Mouse (Mus musculus): ENCODE results near the gene Marveld2. TPM values are rescaled to one million over a fixed set of nuclear protein-coding genes. Genes with fewer than 3 reads are reported as not detected.

The Marveld2 gene
- polyA plus RNA-seq (2015; fragmentation: Nextera tagmentation; extraction: Ambion mirVana) = 5.2 and 5.8 TPM in 2 replicates

GRCm38 (mm10) chr13:100616181-100617087 lies at the start of gene Marveld2:
Gene Marveld2 (minus strand): TSS chr13:100616971.
- ATAC-seq (ENCODE audit: insufficient number of reproducible peaks, low FRiP score, low TSS enrichment, low read depth) = no peak
- WGBS = 3% methylated on average over 47 of the region's 77 CpGs
- Histone ChIP-seq H3K9ac (peak within 1 kb of the TSS; percentile 27; the same call in 1 of the 2 replicates), H3K4me3 (peak within 1 kb of the TSS; percentile 53), H3K27me3 (peaks cover 16% of the 10 kb centered on the region), H3K4me1 (peaks cover 9% of the 10 kb centered on the region; the same call in 1 of the 2 replicates), H3K4me2 (peak within 1 kb of the TSS; percentile 87), H3K9me3 (no peaks in the 10 kb centered on the region), H3K27ac (no peak within 1 kb of the TSS), H3K36me3 (peaks cover 30% of the 10 kb centered on the region)

GRCm38 (mm10) chr13:100659864-100660456 lies 43.2 kb upstream of the Marveld2 start:
- Histone ChIP-seq H3K4me1 (no peaks in the 10 kb centered on the region), H3K27me3 (no peaks in the 10 kb centered on the region), H3K4me2 (no peak overlapping the region), H3K27ac (no peak overlapping the region), H3K4me3 (no peak overlapping the region), H3K36me3 (peaks cover 24% of the 10 kb centered on the region), H3K9me3 (no peaks in the 10 kb centered on the region; the same call in 1 of the 2 replicates), H3K9ac (no peak overlapping the region)
- ATAC-seq (ENCODE audit: insufficient number of reproducible peaks, low FRiP score, low TSS enrichment, low read depth) = no peak
- 36% methylated on average over 4 of the region's 4 CpGs for WGBS

DNA sequence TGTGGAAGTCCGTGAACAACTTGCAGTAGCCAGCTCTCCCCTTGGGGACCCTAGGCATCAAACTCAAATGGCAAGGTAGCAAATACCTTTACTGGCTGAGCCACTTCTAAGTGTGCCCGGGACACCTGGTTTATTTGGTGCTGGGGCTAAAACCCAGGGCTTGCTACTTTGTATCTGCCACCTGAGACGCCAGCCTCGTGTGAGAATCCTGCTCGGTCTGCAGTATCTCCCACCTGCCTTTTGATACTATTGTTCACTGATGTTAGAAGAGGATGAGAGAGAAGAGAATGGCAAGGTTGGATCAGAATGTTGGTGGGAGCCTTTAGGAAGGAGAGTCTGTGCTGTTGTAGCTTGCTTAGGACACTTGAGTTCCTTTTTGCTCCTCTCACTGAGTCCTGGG lies 41.3 kb upstream of the Marveld2 start:
- no peak for ATAC-seq (ENCODE audit: insufficient number of reproducible peaks, low FRiP score, low TSS enrichment, low read depth)

DNA sequence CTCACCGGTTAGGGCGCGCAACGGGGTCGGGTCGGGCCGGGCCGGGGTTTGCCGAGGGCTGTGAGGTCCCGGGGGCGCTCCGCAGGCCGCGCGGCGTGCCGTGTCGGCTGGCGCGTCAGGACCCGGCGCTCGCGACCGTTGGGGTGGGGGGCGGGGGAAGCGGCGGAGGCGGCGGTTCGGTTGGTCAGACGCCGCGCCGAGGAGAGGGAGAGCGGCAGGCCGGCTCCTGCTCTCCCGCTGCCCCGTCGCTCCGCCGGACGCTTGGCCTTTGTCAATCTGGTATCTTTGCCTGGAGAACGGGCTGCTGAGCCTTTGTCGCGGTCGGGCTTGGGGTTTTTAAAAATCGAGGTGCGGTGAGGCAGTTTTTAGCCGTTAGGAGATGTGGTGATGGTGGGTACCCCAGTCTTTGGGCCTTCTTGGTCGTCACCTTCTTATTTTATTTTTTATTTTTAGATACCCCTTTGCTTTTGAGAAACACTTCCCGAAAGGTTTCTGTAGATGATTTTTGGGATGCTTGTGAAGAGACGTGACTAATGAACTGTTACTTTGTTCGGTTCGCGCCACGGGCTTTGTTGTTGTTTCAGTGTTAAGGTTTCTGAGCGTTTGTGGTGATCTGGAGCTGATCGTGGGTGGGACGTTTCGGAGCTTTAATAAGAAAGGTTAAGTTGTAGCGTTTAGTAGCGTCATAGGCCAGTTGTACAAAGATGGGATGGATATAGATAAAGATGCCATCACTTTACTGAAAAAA lies 34.8 kb upstream of the Marveld2 start, which contains the start of gene Taf9:
Gene Taf9, plus strand, starts transcription at position 141 of the 748 bp plus-strand sequence.
- Histone ChIP-seq H3K27ac (peak within 1 kb of the TSS; percentile 96), H3K36me3 (peaks cover 10% of the 10 kb centered on the region; the same call in 1 of the 2 replicates), H3K9me3 (no peaks in the 10 kb centered on the region), H3K4me1 (peaks cover 10% of the 10 kb centered on the region), H3K4me3 (peak within 1 kb of the TSS; percentile 96), H3K4me2 (peak within 1 kb of the TSS; percentile 78), H3K9ac (peak within 1 kb of the TSS; percentile 90), H3K27me3 (no peaks in the 10 kb centered on the region)
- WGBS = under 1% methylated on average over 41 of the region's 63 CpGs
- ATAC-seq (ENCODE audit: insufficient number of reproducible peaks, low FRiP score, low TSS enrichment, low read depth) = peak; percentile 52

More for the DNA sequence above, 41.3 kb upstream of the Marveld2 start:
- 91% methylated on average over 5 of the region's 5 CpGs for WGBS
- Histone ChIP-seq H3K4me2 (no peak overlapping the region), H3K36me3 (peaks cover 12% of the 10 kb centered on the region; the same call in 1 of the 2 replicates), H3K9me3 (no peaks in the 10 kb centered on the region; the same call in 1 of the 2 replicates), H3K27me3 (no peaks in the 10 kb centered on the region), H3K4me1 (no peaks in the 10 kb centered on the region), H3K9ac (no peak overlapping the region), H3K27ac (no peak overlapping the region), H3K4me3 (no peak overlapping the region)

GRCm38 (mm10) chr13:100650550-100651438 lies 34.0 kb upstream of the Marveld2 start, which contains the start of the genes Ak6 and Rad17:
Gene Ak6 (plus strand): TSS chr13:100650979.
Gene Rad17 (minus strand): TSS chr13:100651051.
- Histone ChIP-seq H3K4me1 (peaks cover 10% of the 10 kb centered on the region), H3K27ac (peak within 1 kb of the TSS; percentile 96), H3K4me2 (peak within 1 kb of the TSS; percentile 78), H3K9ac (peak within 1 kb of the TSS; percentile 90), H3K27me3 (no peaks in the 10 kb centered on the region), H3K4me3 (peak within 1 kb of the TSS; percentile 96), H3K36me3 (peaks cover 14% of the 10 kb centered on the region), H3K9me3 (no peaks in the 10 kb centered on the region)
- peak; percentile 96 for ATAC-seq (ENCODE audit: insufficient number of reproducible peaks, low FRiP score, low TSS enrichment, low read depth)
- under 1% methylated on average over 70 of the region's 73 CpGs for WGBS

DNA sequence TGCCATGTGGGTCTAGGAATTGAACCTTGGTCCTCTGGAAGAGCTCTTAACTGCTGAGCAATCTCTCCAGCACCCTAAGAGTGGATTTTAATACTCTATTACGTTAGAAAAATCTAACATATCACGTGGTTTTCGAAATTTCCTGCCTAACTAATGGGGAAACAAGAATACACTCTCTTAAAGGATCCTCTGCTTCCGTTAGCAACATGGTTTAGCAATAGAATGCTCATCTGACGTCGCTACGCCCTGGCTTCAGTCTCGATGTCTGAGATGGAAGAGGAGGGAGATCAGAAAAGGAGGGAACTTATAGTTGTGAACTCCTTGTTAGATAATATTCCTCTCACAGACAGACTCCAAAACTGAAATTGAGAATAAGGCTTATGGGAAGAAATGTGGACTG lies 31.5 kb upstream of the Marveld2 start:
- WGBS = 92% methylated on average over 8 of the region's 8 CpGs

GRCm38 (mm10) chr13:100642471-100643209 lies 25.9 kb upstream of the Marveld2 start:
- WGBS = 84% methylated on average over 4 of the region's 4 CpGs

More for the DNA sequence above, 31.5 kb upstream of the Marveld2 start:
- Histone ChIP-seq H3K9ac (no peak overlapping the region), H3K36me3 (peaks cover 30% of the 10 kb centered on the region), H3K4me3 (no peak overlapping the region), H3K27ac (no peak overlapping the region), H3K9me3 (no peaks in the 10 kb centered on the region), H3K4me2 (no peak overlapping the region), H3K4me1 (peaks cover 10% of the 10 kb centered on the region), H3K27me3 (no peaks in the 10 kb centered on the region)
- ATAC-seq (ENCODE audit: insufficient number of reproducible peaks, low FRiP score, low TSS enrichment, low read depth) = no peak

DNA sequence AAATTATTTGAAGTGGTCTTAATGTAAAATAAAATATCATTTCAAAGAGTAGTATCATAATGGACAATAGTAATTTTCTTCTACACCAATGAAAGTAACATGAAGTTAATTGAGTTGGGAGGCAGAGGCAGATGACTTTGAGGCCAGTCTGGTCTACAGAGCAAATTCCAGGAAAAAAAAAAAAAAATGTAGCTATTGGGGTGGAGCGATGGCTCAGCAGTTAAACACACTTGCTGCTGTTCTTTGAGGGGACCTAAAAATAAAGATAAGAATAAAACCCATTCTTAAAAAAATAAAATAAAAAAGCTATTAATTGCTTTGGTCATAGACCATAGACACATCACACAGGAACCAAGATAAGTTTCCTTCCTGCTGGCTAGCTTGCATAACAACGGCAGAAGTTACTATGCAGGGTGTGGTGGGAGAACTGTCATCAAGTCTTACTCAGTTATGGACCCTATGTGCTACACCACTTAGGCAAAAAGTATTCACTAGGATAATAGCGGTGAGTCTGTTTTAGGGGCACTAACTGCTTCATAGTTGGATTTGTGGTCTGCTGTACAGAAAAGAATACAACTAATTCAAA lies 17.4 kb upstream of the Marveld2 start:
- Histone ChIP-seq H3K4me1 (no peaks in the 10 kb centered on the region), H3K4me2 (no peak overlapping the region), H3K4me3 (no peak overlapping the region), H3K9ac (no peak overlapping the region), H3K36me3 (peaks cover 59% of the 10 kb centered on the region), H3K27ac (no peak overlapping the region), H3K9me3 (no peaks in the 10 kb centered on the region), H3K27me3 (no peaks in the 10 kb centered on the region)
- 94% methylated on average over 3 of the region's 3 CpGs for WGBS
- no peak for ATAC-seq (ENCODE audit: insufficient number of reproducible peaks, low FRiP score, low TSS enrichment, low read depth)

More at GRCm38 (mm10) chr13:100642471-100643209, 25.9 kb upstream of the Marveld2 start:
- no peak overlapping the region for H3K4me3 ChIP-seq
- H3K4me2 ChIP-seq = no peak overlapping the region
- peaks cover 63% of the 10 kb centered on the region for H3K36me3 ChIP-seq
- H3K4me1 ChIP-seq = no peaks in the 10 kb centered on the region
- ATAC-seq (ENCODE audit: insufficient number of reproducible peaks, low FRiP score, low TSS enrichment, low read depth) = no peak
- H3K9me3 ChIP-seq = no peaks in the 10 kb centered on the region
- H3K27ac ChIP-seq = no peak overlapping the region
- no peaks in the 10 kb centered on the region for H3K27me3 ChIP-seq
- H3K9ac ChIP-seq = no peak overlapping the region

DNA sequence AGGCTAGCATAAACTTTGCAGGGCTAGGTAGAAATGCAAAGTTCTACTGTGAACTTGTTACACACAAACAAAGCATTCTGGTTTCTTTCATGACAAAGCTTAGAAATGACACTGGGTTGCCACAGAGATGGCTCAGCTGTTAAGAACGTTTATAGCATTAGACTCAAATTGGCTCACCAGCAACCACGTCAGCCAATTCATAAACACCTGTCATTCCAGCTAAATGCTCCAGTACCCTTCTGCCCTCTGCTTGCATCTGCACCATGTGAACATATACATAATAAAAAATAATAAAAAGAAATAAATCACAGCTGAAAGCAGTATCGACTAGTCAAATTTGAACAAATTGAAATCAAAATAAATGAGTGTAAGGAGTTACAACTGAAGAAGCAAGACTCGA lies 5.5 kb upstream of the Marveld2 start:
- ATAC-seq (ENCODE audit: insufficient number of reproducible peaks, low FRiP score, low TSS enrichment, low read depth) = no peak

GRCm38 (mm10) chr13:100617583-100617982 lies 812 bp upstream of the Marveld2 start:
- Histone ChIP-seq H3K9me3 (no peaks in the 10 kb centered on the region), H3K4me2 (no peak overlapping the region), H3K27me3 (peaks cover 16% of the 10 kb centered on the region), H3K9ac (no peak overlapping the region), H3K4me3 (no peak overlapping the region), H3K36me3 (peaks cover 35% of the 10 kb centered on the region), H3K27ac (no peak overlapping the region), H3K4me1 (peaks cover 9% of the 10 kb centered on the region; the same call in 1 of the 2 replicates)
- 81% methylated on average over 13 of the region's 13 CpGs for WGBS
- ATAC-seq (ENCODE audit: insufficient number of reproducible peaks, low FRiP score, low TSS enrichment, low read depth) = no peak

More for the DNA sequence above, 5.5 kb upstream of the Marveld2 start:
- 0 out of 2 replicates have a peak, but pooled peaks cover 5% of the 10 kb centered on the region for H3K27me3 ChIP-seq
- no peak overlapping the region for H3K4me2 ChIP-seq
- no peaks in the 10 kb centered on the region for H3K4me1 ChIP-seq
- no peak overlapping the region for H3K9ac ChIP-seq
- H3K9me3 ChIP-seq = no peaks in the 10 kb centered on the region
- 84% methylated on average over 4 of the region's 4 CpGs for WGBS
- peaks cover 66% of the 10 kb centered on the region for H3K36me3 ChIP-seq
- no peak overlapping the region for H3K27ac ChIP-seq
- H3K4me3 ChIP-seq = no peak overlapping the region

Measured in limb, embryonic 15.5 days (tissue).